Mouse (Mus musculus) heart, postnatal 25 days (tissue): ENCODE measurements around the gene Fndc11. TPM values are rescaled to one million over a fixed set of nuclear protein-coding genes. Genes with fewer than 3 reads are reported as not detected.
A peak's percentile ranks its signal among the peaks of the same experiment; 100 is the strongest.

ENCODE experiments used
- DNase-seq: peaks from one replicate; pipeline ENCODE4 v3.0.0; 2022; ENCODE audit warnings: low spot score
- intact Hi-C: fragments of 180-260 bp; cut with DNase I; formaldehyde crosslinking; loops from one replicate; pipeline ENCODE4 v1.15.1; 2025
- total RNA-seq, 2 experiments: library from RNA; stranded (reverse); gene quantifications; 2 replicates each; pipeline ENCODE4 v1.2.3; 2021

Fndc11 gene
- total RNA-seq, 2 experiments from 2014 or later = not detected

DNA sequence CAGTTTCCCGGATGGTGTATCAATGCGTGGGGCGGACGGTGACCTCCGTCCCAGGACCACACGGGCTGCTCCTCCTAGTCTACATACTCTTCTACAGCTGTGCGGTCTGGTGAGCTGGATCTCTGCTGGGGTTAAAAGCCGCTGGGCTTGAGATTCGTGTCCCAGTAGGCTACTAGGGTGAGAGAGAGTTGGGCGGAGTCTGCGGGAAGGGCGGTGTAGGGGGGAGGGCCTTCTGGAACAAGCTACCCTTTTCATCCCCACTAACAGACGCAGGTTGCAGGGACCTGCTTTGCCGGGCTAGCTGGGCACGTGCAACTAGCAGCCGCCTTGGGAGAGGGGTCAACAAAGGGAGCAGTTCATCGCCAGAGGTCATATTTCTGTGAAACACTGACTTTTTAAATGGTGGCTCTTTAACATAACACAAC lies 6.8 kb upstream of the Fndc11 start, which contains the start of gene Srms:
TSS of gene Srms (minus strand) at position 165 of the 425 bp plus-strand sequence.
- no peak for DNase-seq

DNA sequence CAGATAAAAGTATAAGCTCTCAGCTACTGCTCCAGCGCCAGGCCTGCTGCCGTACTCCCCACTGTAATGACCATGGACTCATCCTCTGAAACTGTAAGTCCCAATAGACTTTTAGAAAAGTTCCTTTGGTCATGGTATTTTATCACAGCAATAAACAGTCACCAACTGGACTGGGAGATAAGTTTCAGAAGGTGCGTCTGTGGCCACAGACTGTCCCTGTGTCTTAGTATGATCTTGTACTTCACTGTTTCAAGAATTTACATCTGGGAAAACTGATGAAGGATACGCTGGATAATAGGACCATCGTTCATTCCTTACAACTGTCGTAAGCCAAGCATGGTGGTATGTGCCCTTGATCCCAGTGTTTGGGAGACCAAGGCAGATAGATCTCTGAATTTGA lies 3.8 kb upstream of the Fndc11 start:
- DNase-seq = no peak
- intact Hi-C loops = no loop called here

More for the DNA sequence above, 6.8 kb upstream of the Fndc11 start, which contains the start of gene Srms:
- intact Hi-C loops = loop anchor here (2.0 kb wide), 1 partner anchor 22 kb away; no protein-coding TSS in a partner anchor

DNA sequence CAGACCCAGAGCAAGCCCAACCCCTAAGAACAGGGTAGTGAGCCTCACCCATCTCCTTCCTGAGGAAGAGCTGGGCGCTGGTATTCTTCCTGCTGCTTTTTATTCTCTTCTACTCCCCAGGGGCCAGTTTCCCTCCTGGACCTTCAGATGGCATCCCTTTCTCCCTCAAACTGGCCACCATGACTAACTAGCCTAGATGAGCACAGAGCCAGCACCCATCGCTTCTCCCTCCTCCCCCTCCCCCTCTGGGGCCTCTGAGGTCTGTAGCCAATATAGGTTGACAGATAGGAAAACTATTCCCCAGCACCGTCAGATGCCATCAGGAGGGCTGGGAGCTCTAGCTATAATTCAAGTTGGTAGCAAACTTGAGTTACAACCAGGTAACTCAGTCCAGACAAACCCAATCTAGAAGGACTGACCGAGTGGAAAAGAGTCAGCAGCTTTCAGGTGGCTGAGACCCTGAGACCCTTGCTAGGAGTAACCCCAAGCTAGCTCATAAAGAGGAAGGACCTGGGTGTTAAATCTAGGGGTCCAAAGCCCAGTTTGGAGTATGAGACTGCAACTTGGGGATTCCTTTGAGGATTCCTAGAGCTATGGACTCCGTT lies 830 bp upstream of the Fndc11 start:
- intact Hi-C loops = loop anchor here (1.0 kb wide), 1 partner anchor 36 kb away; no protein-coding TSS in a partner anchor
- no peak for DNase-seq

DNA sequence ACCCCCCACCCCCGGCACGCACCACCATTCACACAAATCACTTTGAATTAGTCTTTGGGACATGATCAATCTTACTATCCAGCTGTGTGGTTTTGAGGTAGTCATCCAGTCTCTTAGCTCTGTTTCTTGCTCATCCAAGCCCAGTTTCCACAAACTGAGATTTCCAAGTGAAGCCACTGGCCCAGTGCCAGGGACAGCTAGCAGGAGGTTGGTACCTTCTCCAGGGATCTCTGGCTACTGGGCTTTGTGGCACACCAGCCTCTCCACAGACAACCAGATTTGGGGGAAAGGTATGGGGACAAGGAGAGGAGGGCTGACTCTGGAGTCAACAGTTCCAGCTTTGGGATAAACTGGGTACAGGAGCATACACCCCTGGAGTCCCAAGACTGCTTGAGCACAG lies 548 bp downstream of the Fndc11 start:
- intact Hi-C loops = no loop called here
- DNase-seq = no peak

DNA sequence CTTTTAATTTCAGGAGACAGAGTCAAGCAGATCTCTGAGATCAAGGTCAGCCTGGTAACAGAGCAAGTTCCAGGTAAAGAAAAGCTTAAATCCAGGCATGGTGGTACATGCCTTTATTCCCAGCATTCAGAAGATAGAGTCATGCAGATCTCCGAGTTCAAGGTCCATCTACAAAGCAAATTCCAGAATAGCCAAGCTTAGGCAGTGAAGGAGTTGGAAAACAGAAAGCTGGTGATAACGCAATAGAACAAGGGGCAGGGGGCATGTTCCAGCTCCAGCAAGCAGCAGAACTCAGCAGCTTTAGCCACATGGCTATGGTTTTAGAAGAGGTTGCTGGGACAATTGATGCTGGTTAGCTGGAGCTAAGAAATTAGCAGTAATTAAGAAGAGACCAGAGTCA lies 5.2 kb downstream of the Fndc11 start:
- DNase-seq = no peak
- intact Hi-C loops = no loop called here

DNA sequence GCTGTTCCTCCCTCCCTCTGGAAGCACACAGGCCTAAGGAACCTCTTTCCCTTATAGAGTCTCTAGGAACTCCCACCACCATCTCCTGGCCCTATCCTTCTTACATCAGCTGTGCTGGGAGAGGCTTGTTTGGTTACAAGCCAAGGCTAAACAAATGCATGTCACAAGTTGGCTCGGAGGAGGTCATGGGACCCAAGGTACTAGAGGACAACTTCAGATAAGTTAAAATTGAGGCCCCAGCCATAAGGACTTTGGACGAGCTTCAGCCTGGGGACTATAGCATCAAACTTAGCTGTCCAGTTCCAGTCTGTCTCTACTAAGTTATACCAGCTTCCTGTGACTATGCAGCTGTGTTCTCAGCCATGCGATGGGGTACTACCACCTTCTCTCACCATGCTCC lies 7.3 kb downstream of the Fndc11 start:
- DNase-seq = no peak
- intact Hi-C loops = no loop called here

DNA sequence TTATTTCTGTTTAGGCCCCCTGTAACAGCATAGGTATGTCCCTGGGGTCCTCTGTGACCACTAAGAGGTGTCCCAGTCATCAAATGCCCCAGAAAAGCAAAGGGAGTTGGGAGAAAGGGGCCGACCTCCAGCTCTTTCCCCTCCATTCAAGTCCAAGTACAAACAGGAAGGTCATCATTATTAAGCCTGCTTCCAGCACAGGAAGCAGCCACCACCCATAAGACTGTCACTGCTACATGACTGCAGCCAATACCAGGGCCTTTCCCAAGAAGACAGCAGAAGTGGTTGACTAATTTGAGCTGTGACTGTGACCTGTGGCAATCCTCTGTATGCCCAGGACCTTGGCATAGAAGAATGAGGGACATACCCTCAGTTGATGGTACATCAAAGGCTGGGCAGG lies 8.5 kb downstream of the Fndc11 start:
- no peak for DNase-seq

DNA sequence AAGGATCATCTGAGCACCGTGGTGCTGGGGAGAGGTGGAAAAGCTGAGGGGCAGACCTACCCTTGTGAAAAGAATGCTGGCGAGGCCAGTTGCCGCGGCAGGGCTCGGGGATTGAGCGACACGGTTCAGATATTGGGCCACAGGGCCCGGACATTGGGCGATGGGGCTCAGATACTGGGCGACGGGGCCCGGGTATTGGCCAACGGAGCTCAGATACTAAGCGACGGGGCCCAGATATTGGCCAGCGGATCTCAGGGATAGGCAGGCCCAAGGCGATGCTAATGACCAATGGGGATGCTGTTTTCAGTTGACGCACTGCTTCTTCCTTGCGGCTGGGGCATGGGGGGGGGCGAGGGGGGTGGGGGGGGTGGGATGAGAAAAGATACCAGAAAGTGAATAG lies 11.4 kb downstream of the Fndc11 start:
- DNase-seq = no peak
- intact Hi-C loops = no loop called here

More for the DNA sequence above, 8.5 kb downstream of the Fndc11 start:
- intact Hi-C loops = no loop called here

DNA sequence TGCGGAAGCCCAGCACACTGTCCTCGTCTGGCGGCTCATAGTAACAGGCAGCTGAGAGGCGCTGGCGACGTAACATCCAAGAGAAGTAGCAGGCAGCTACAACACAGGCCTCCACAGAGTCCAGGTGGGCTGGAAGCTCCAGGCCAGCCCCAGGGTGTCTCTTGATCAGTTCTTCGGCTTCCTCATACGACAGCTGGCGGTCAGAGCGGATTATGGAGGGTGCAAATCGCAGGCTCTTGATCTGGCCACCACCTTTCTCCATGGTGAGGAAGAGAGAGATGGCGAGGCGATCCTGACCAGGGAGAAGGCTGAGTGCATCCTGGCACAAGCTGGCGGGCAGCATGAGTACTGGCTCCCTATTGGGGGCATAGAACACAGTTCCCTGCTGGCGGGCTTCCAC lies 13.6 kb downstream of the Fndc11 start:
- intact Hi-C loops = no loop called here
- no peak for DNase-seq

DNA sequence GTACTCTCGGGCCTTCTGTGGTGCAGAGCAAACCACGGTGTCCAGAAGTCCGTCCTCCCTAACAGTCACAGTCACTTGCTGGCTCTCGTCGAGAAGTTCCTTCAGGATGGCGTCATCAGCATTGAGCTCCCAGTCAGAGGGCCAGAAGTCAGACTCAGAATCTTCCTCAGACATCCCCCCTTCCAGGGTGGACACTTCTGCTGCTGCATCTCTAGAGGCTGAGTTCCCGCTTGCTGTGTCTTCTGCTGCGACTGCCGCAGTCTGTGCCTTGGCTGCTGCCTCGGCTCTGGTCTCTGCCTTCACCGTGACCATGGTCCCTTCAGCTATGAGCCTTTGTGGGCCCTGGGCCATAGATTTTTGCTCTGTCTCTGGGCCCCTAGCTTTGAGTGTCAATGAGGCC lies 14.9 kb downstream of the Fndc11 start:
- intact Hi-C loops = loop anchor here (5.0 kb wide), 1 partner anchor 47 kb away; the partner anchor contains the start of gene Ppdpf
- DNase-seq = no peak

DNA sequence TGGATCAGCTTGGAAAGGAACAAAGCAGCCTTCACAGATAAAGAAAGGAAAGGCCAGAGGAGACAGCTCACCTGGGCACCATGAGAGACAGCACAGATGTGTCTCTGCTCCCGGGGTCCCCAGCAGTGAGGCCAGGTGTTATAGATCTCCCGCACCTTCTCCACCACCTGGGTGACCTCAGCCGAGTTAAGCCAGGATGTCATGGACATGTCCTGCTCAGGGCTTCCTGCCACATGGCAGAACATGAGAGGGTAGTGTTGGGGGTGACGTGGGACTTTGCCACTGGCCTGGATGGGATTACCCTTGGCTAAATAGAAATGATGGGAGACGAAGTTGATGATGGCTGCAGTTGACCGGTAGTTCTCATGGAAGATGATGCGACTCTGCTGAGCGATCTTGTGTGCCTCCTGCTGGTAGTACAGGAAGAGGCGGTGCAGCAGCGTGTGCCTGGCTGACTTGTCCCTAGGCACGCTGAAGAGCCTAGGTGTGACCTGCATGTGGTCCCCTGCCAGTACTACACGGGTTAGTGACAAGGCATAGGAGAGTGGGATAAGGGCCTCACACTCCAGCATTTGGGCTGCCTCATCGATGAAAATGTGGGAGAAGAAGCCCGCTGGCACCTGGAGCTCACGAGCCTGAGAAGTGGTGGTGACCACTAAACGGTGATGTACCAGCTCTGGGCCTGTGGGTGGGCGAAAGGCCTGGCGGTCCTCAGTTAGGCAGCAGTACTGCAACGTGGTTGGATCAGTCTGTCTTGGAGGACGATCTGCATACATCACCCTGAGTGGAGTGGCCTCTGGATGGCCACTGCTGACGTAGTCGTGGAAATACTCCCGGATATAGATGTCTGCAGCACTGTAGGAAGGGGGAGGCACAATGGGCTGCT lies 16.1 kb downstream of the Fndc11 start:
- DNase-seq = no peak
- intact Hi-C loops = loop anchor here (5.0 kb wide), 1 partner anchor 49 kb away; the partner anchor contains the start of gene Ppdpf

DNA sequence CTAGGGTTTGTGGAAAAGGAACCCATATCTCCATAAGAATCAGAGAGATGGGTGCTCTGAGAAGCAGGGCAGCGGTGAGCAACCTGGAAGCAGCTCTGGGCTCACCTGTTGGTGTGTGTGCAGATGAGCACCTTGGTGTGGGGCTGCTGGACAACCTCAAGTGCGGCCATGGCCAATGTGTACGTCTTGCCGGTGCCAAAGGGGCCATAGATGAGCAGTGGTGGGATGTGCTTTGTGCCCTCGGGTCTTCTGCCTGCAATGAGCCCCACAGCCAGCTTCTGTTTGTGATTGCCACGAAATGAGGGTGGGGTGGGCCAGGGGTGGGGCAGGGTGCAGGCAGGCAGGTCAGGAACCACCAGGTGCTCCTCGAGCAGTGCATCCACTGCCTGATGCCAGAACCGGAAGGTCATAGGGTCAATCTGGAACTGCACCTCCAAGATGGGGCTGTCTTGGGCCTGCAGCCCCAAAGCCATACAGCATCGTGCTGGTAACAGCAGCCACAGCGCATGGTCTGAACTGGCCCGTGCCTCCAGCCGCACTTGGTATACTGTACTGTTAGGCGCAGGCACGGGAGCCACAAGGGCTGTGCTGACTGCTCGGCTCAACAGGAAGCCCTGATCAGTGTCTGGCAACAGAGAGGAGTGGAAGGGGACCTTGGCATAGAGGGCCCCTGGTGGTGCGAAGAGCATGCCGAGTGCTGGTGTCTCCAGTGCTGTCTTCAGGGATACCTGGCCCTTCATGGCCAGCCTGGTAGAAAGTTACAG lies 17.6 kb downstream of the Fndc11 start:
- no peak for DNase-seq
- intact Hi-C loops = loop anchor here (5.0 kb wide), 1 partner anchor 50 kb away; the partner anchor contains the start of gene Ppdpf

DNA sequence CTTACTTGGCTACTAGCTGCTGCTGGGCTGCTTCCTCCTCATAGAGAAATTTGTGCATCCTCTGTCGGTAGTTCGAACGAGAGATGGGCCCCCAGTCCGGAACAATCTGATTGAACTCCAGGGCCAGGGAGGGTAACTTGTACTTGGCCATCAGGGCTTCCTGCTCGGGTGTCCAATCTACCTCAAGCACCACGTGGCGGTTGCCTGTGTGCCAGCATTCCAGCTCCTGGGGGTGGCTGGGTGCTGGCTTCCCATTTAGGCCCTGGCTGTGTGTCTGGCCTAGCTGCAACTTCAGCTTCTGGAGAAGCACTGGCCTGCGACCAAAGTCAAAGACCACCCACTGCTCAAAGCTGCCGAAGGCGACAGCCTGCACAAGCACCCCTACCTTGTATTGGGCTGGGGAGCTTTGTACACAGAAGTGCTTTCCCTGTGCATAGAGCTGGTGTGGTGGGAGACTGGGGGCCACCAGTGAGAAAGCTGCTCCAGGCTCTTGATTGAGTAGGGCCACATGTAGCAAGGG lies 18.3 kb downstream of the Fndc11 start:
- no peak for DNase-seq
- intact Hi-C loops = loop anchor here (5.0 kb wide), 1 partner anchor 51 kb away; the partner anchor contains the start of gene Ppdpf

DNA sequence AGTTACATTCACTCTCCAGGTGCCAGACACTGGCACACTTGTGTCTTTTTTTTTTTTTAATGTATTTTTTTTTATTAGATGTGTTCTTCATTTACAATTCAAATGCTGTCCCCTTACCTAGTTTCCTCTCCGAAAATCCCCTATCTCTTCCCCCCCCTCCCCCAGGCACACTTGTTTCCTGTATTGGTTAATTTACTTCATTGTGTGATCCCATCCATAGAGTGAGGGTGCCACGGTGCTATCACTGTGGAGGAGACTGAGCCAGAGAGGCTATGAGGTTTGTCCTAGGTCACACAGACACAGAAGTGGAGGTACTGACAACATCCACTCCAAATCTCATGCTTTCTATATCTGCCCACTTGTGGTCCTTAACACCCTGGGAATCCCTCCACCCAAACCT lies 19.0 kb downstream of the Fndc11 start:
- intact Hi-C loops = loop anchor here (5.0 kb wide), 1 partner anchor 52 kb away; the partner anchor contains the start of gene Ppdpf
- DNase-seq = no peak

DNA sequence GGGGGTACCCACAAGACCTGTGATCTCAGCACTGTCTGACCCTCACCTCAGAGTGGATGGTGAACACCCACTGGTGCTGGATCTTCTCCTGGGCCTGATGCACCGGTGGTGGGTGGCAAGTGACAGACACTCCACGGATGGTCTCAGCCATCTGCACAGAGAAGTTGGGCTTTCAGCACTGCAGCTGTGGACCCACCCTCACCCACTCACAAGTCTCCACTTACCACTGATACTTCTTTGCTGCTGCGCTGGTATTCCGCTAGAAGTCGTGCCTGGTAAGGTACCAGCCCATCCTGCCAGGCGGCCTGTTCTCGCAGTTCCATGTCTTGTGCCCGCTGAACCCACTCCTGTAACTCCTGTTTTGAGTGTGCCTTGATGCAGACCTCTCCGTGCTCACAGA lies 19.4 kb downstream of the Fndc11 start:
- no peak for DNase-seq
- intact Hi-C loops = loop anchor here (5.0 kb wide), 1 partner anchor 52 kb away; the partner anchor contains the start of gene Ppdpf

DNA sequence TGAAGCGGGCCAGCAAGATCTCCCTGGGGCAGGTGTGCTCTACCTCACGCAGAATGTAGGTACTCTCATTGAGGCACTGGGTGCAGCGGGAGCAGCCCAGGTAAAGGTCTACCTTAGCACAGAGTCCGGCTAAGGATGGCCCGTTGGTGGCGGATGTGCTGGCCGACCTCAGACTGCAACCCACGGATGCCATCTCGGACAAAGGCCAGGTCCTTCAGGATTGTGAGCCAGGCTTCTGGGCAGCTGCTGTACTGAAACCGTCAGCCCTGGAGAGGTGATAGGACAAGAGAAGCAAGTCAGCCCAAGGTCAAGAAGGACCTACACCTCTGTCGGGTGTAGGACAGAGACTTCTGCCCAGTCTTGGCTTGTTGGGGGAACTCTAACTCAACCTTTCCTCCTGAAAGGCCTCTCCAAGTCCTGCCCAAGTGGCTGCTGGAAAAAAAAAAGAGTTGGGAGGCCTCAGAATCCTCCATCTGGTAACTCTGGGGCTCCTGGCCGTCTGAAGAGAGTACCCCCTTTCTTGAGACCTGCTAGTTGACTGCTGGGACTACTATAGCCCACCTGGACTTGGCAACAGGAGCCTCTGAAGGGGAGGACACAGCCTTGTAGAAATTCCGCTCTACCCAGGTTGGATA lies 21.1 kb downstream of the Fndc11 start:
- DNase-seq = no peak
- intact Hi-C loops = loop anchor here (5.0 kb wide), 1 partner anchor 46 kb away; the partner anchor contains the start of gene Gmeb2

DNA sequence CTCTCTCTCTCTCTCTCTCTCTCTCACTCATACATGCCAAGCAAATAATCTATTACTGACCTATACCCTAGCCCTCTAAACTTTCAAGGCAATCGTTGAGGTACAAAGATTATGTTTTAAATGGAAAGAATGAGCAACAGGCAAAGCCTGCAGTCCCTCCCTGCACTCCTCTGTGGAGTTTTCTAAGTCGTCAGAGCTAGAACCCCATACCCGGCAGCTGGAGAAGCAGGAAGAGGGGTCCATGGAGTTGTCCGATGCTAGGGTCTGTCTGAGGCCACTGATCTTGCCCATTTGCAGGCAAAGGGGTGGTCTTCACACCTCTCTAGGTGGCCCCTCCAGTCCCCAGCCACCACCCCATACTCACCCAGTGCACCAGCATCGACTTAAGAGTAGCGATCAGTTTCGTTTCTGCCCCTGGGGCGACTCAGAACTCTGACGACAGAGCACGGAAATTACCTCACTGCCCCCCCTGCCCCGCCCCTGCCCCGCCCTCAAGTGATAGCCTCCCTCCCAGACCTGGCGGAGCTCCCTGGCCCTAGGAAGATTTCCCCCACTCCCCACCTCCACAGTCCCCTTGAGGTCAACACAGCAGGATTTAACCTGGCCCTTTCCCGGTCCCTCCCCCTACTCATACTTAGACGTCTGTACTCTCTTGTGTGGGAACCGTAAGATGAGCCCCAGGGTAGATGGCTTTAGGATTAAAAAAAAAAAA lies 21.9 kb downstream of the Fndc11 start, which contains the start of gene Helz2:
TSS of gene Helz2 (minus strand) at position 426 of the 712 bp plus-strand sequence.
- peak; percentile 51 for DNase-seq
- intact Hi-C loops = loop anchor here (5.0 kb wide), 1 partner anchor 46 kb away; the partner anchor contains the start of gene Gmeb2

DNA sequence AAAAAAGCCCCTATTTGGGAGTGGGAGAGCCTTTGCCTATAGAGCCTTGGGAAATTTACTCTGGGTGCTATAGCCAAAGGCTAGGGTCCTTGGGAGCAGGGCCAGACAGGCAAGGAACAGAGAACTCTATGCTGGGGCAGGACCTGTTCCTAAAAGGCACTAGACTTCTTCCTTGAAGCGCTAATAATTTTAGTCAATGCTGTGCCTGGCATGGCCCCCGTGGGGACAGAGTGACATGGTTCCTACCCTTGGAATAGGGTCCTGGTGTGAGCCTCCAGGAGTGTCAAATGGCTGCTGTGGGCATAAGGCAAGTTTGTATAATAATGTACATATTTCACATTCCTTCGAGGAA lies 22.5 kb downstream of the Fndc11 start:
- intact Hi-C loops = loop anchor here (5.0 kb wide), 1 partner anchor 45 kb away; the partner anchor contains the start of gene Gmeb2
- DNase-seq = no peak
